Mouse (Mus musculus) erythroblast, embryonic 14.5 days (primary cell): ENCODE data around the gene Tmx4. TPM values are rescaled to one million over a fixed set of nuclear protein-coding genes. Genes with fewer than 3 reads are reported as not detected.

Source experiments
- H3K27me3 ChIP-seq: 2 replicates; pipeline ENCODE4 v1.6.1; 2012; ENCODE audit warnings: inconsistent platforms; ENCODE audit not compliant: control insufficient read depth
- H3K36me3 ChIP-seq: 2 replicates; pipeline ENCODE4 v1.6.1; 2012; ENCODE audit warnings: mild to moderate bottlenecking, inconsistent platforms; ENCODE audit not compliant: control insufficient read depth
- H3K4me1 ChIP-seq: 2 replicates; pipeline ENCODE4 v1.6.1; 2012; ENCODE audit warnings: inconsistent platforms; ENCODE audit not compliant: control insufficient read depth
- H3K4me3 ChIP-seq: replicated peaks from 2 replicates; pipeline ENCODE3; 2012; ENCODE audit warnings: moderate library complexity, mild to moderate bottlenecking, inconsistent platforms
- H3K9me3 ChIP-seq: 2 replicates; pipeline ENCODE4 v1.6.1; 2012; ENCODE audit warnings: low read length, inconsistent platforms, mixed read lengths; ENCODE audit not compliant: control insufficient read depth
- GATA1 ChIP-seq: IDR thresholded peaks from 2 replicates; pipeline ENCODE4 v1.6.1; 2012; ENCODE audit warnings: low read length, inconsistent platforms, mixed read lengths
- TAL1 ChIP-seq: IDR thresholded peaks from 3 replicates; pipeline ENCODE4 v1.6.1; 2012; ENCODE audit warnings: low read length, inconsistent platforms, mixed read lengths
- polyA plus RNA-seq: library from polyadenylated mRNA; stranded (reverse); fragments of >175 nt; gene quantifications from 2 replicates; pipeline ENCODE4 v1.2.3, GENCODE M21; 2012

Gene Tmx4
- 0.14 and 0.18 TPM in 2 replicates for polyA plus RNA-seq

DNA sequence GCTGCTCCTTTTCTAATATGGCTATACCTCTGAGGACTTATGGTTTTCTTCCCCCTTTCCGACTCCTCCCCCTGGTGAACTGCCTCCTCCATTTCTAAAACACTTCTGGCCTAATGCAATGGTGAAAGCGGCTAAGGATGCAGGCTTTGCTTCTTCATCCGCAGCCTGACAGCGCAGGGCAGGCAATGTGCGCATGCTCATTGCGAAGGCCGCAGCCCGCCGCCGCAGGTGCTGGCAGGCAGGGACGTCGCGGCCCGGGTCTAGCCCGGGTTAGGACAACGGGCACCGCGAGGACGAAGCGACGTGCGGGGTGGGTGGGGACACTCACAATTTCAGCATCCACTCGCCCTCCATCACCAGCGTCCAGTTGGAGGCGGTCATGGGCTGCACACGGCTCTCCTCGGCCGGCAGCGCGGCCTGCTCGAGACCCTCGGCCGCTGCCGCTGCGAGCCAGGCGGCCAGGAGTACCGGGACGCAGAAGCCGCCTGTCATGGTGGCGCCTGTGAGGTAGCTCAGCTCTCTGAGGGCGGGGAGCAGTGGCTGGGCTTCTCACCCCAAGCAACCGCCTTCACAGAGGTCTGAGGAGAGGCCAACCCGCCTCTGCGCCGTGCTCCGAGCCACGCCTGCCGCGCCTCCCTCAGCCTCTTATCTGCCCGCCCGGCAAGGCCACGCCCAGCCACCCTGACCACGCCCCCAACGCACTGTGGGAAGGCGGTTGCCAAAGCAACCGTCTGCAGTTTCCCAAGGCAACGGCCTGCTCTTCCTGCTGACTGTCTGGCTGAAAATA is at the start of gene Tmx4:
Tmx4 (minus strand) TSS at position 632 of the 787 bp plus-strand sequence.
- H3K4me1 ChIP-seq: peaks cover 43% of the 10 kb centered on the region
- H3K9me3 ChIP-seq: no peaks in the 10 kb centered on the region
- H3K4me3 ChIP-seq: peak within 1 kb of the TSS; percentile 98
- H3K27me3 ChIP-seq: no peaks in the 10 kb centered on the region; the same call in 1 of the 2 replicates
- H3K36me3 ChIP-seq: peaks cover 13% of the 10 kb centered on the region
- TF ChIP-seq GATA1 (peak; percentile 95), TAL1 (no peak)

DNA sequence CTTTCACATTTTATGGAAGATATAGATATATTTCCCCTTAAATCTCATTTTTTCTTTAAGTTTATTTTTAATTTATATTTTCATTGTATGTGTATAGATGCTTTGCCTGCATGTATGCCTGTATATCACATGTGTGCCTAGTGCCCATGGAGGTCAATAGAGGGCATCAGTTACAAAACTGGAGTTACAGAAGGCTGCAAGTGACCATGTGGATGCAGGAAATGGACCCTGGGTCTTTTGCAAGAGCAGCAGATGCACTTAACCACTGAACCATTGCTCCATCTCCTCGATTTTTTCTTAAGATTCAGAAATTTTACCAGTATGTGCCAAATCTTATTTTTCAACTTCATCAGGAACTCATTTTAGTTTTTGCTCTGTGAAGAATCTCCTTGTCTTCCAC is 48.2 kb upstream of the Tmx4 start:
- no peak for TF ChIP-seq GATA1
- H3K4me3 ChIP-seq: no peak overlapping the region
- no peaks in the 10 kb centered on the region for H3K9me3 ChIP-seq
- H3K4me1 ChIP-seq: no peaks in the 10 kb centered on the region
- no peaks in the 10 kb centered on the region for H3K27me3 ChIP-seq
- no peaks in the 10 kb centered on the region for H3K36me3 ChIP-seq

DNA sequence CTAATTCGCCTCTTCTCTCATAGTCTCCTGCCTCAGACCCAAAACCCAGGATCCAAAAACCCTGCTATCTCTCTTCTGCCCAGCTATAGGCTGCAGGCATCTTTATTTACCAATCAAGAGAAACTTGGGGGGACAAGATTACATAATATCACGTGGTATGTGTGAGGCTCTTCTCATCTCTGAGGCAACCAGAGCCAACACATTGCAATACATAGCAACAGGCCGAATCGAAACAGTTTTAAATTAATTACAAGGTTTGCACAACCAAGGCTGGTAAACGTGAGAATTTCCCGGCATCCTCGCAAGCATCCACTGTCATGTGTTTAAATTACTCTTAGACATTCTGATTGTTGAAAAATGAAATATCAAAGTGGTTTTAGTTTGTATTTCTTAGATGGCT is 47.1 kb upstream of the Tmx4 start:
- no peak for TF ChIP-seq GATA1
- TF ChIP-seq TAL1: no peak

DNA sequence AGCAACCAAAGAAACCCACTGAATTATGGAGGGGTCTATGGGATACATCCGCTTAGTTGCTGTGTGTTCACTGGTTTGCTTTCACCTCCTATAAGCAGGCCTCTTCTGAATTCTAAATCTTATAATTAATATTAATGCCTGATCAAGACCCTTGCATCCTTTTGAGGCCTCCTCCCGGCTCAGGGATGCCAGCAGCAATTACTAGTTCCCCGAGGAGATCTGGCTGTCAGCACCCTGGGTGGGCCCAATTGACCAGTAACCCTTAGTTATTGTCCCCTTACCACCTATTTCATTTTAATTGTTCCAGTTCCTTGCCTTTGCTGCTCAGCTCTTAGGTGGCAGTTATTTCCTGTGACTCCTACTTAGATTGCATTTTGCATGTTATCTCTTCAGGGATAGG is 38.4 kb upstream of the Tmx4 start:
- TF ChIP-seq GATA1 (no peak), TAL1 (no peak)
- Histone ChIP-seq H3K4me1 (no peaks in the 10 kb centered on the region), H3K36me3 (no peaks in the 10 kb centered on the region), H3K4me3 (no peak overlapping the region), H3K9me3 (no peaks in the 10 kb centered on the region), H3K27me3 (no peaks in the 10 kb centered on the region)

More for the DNA sequence above, 47.1 kb upstream of the Tmx4 start:
- no peaks in the 10 kb centered on the region for H3K4me1 ChIP-seq
- no peaks in the 10 kb centered on the region for H3K27me3 ChIP-seq
- H3K4me3 ChIP-seq: no peak overlapping the region
- H3K36me3 ChIP-seq: no peaks in the 10 kb centered on the region
- H3K9me3 ChIP-seq: no peaks in the 10 kb centered on the region

DNA sequence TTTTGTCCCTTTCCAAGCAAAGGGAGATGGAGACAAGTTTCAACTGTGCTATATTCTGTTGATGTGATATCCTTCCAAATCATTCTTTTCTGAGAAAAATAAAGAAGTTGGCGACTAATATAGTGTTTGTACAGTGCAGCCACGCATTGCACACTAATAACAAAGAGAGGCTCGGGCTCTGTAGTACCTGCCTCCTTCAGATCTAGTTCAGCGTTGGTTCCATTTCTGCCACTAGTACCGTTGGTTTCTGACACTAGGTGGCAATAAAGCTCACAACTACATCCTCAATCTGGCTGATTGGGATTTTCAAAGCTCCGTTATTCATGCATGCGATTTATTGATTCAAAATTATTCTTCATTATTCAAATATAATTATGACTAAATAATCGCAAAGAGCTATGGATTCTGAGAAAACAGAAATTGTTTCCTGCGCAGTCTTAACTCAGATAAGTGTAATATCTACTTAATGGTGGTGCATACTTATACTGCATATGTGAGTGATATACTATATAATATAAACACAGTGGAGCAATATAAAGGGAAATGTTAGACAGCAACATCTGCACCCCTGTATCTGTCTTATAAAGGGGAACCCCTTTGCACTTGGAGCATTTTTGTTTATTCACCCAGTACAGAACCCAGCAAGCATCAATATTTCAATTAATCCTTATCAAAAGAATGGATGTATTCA is 37.5 kb upstream of the Tmx4 start:
- no peaks in the 10 kb centered on the region for H3K27me3 ChIP-seq
- no peaks in the 10 kb centered on the region for H3K4me1 ChIP-seq
- no peaks in the 10 kb centered on the region for H3K36me3 ChIP-seq
- H3K4me3 ChIP-seq: no peak overlapping the region
- no peaks in the 10 kb centered on the region for H3K9me3 ChIP-seq
- TF ChIP-seq GATA1 (no peak), TAL1 (no peak)

DNA sequence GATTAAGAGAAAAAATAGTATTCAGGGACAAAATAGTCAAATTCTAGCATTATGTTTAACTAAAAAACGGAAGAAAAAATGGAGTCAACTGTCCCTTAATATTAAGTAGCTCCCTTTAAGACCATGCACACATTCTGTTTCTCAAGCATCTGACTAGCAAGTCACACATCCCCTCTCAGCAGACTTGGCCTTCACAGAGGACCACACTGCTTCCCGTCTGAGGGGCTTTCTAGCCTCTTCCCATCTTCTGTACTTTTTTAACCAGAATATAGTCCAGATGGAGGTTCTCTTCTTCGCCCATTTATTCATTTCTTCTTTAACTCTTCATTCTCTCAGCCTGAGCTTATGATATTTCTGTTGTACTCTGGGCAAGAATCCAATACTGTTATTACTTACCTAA is 35.6 kb upstream of the Tmx4 start:
- TF ChIP-seq TAL1: no peak
- TF ChIP-seq GATA1: no peak
- Histone ChIP-seq H3K4me3 (no peak overlapping the region), H3K4me1 (no peaks in the 10 kb centered on the region), H3K36me3 (no peaks in the 10 kb centered on the region), H3K9me3 (no peaks in the 10 kb centered on the region), H3K27me3 (no peaks in the 10 kb centered on the region)

DNA sequence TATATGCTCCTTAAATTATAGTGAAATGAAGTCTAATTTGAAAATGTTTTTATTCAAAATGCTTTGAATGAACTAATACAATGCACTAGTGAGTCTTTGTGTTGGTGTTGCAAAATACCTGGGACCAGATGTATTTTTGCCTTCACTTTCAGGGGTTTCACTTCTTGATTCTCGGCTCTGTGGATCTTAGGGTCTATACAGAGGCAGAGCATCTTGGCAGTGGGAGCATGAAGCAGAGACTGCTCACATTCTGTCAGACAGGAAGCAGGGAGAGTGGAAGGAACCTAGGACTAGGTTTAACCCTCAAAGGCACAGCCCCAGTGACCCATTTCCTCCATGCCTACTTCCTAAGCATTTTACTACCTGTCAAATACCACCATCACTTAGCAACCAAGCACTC is 31.5 kb upstream of the Tmx4 start:
- Histone ChIP-seq H3K4me3 (no peak overlapping the region), H3K27me3 (no peaks in the 10 kb centered on the region), H3K9me3 (no peaks in the 10 kb centered on the region), H3K4me1 (no peaks in the 10 kb centered on the region), H3K36me3 (no peaks in the 10 kb centered on the region)
- no peak for TF ChIP-seq TAL1
- no peak for TF ChIP-seq GATA1

DNA sequence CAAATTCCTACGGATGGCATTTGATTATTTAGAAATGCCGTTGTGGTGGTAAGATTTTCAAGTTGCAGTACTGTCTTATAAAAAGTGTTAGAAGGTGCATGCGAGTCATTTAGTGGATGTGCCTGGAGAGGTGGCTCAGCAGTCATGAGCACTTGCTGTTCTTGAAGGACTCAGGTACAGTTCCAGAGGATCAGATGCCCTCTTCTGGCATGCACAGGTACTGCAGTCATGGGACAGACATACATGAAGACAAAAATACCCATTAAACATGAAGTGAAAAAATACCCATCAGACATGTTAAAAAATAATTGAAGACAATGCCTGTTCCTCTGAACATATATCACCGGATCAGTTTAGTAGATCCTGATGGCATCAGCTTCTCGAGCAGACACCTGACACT is 29.7 kb upstream of the Tmx4 start:
- H3K9me3 ChIP-seq: no peaks in the 10 kb centered on the region
- H3K27me3 ChIP-seq: no peaks in the 10 kb centered on the region
- H3K36me3 ChIP-seq: no peaks in the 10 kb centered on the region
- no peak overlapping the region for H3K4me3 ChIP-seq
- no peaks in the 10 kb centered on the region for H3K4me1 ChIP-seq
- TF ChIP-seq GATA1 (no peak), TAL1 (no peak)

DNA sequence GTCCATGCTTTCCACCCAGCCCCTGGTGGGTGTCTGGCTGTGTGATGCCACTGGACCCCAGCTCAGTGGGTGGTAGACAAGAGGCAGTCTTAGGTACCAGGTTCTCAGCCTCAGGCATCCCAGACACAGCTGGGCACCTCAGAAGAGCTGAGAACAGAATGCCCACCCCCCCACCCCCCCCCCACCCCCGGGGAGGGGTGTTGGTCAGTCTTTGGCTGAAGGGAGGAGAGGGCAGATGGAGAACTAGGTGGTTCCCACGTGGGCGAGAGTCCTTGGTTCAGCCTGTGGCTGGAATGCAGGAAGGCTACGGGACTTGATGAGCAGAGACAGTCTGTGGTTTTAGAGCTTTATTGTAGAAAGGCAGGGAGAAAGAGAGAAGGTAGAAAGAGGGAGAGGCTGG is 12.5 kb upstream of the Tmx4 start:
- no peaks in the 10 kb centered on the region for H3K9me3 ChIP-seq
- no peaks in the 10 kb centered on the region for H3K36me3 ChIP-seq
- H3K27me3 ChIP-seq: no peaks in the 10 kb centered on the region
- no peaks in the 10 kb centered on the region for H3K4me1 ChIP-seq
- TF ChIP-seq TAL1 (no peak), GATA1 (no peak)
- no peak overlapping the region for H3K4me3 ChIP-seq

DNA sequence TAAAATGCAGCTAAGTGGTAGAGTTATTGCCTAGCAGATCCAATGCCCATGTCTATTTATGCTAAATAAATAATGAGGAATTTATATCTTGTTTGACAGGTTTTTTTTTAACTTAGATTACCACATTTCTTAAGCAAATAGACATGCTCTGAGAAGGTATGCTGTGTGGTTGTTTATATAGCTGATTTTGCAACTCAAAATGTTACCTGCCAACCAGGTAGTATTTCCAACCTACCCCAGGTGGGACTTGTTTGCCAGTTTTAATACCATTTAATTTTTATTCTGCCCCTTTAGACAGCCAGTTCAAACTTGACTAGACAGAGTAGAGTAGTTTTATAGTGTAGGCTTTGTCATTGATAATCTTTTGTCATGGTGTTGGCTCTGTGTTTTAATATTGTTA is 10.7 kb upstream of the Tmx4 start:
- Histone ChIP-seq H3K27me3 (no peaks in the 10 kb centered on the region), H3K4me1 (no peaks in the 10 kb centered on the region), H3K4me3 (no peak overlapping the region), H3K36me3 (no peaks in the 10 kb centered on the region), H3K9me3 (peaks cover 2% of the 10 kb centered on the region; the same call in 1 of the 2 replicates)
- TF ChIP-seq TAL1: no peak
- TF ChIP-seq GATA1: no peak
